Mouse (Mus musculus): Measurements from ENCODE around the gene Pdcd4.

Gene Pdcd4

DNA sequence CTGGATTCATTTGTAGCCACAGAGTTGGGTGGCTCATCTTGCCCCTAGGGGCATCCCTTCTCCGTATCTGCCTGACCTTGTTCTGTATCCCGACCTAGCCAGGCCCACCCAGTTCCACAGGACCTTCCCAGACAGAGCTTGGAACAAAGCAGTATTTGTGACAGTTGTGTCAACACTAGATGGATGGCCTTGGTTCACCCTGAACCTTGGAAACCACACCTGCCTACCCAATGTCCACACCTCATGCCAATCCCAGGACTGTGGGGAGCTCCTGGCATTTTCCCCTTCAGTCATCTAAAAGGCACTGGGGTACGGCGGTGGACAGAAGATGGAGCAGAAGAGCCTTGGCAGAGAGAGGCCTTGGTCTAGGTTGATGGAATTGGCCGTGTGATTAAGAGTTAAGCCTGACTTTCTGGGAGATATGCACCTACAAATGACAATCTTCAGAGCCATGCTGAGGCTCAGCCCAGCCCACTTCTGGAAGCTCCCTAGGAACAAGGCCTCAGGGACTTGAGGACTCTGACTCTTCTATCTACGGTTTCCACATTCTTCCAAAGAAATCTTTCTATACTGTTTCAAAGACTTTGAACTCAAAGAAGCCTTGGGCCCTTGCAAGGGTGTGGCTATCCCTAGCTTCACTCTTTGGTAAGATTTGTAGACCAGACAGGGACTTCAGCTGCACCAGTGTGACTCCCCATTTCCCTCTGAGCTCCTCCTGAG lies 18.9 kb upstream of the Pdcd4 start:
- DNase-seq, result no peak

GRCm38 (mm10) chr19:53875246-53875645 lies 16.8 kb upstream of the Pdcd4 start:
- no peak for DNase-seq

DNA sequence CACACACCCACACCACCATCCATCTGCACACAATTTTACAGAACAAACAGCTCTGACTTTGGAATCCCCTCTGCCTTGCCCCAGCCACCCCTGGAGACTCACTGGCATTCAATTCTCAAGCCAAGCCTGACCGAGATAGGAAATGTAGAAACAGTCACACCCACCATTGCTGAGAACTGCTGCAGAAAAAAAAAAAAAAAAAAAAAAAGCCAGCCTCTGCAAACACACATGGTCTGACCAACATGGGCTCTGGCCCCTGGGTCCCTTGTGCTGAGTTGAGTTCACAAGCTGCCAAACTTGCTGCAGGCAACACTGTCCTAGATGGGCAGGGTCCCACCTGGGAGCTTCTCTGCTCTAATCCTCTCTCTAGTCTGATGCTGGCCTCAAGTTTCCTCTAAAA lies 14.3 kb upstream of the Pdcd4 start:
- DNase-seq, result no peak

- DNase-seq, result no peak
Observed at GRCm38 (mm10) chr19:53880460-53880859, 11.6 kb upstream of the Pdcd4 start.

DNA sequence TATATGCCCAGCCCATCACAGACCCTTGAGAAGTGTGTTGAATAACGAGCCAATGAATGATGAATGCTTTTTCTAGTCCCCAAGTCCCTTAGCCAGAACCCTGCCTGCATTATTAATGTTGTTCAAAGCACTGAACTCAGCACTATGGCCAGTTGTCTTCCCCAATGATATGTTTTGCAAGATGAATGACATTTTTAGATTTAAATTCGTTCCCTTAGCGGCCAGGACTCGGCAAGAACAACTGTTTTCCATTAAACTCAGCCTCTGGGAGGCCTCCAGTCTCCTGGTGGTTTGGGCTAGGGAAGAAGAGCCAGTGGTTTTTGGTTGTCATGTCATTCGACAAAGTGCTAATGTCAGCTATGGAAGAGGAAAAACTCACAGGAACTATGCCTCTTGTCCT lies 10.2 kb upstream of the Pdcd4 start:
- DNase-seq, result no peak

DNA sequence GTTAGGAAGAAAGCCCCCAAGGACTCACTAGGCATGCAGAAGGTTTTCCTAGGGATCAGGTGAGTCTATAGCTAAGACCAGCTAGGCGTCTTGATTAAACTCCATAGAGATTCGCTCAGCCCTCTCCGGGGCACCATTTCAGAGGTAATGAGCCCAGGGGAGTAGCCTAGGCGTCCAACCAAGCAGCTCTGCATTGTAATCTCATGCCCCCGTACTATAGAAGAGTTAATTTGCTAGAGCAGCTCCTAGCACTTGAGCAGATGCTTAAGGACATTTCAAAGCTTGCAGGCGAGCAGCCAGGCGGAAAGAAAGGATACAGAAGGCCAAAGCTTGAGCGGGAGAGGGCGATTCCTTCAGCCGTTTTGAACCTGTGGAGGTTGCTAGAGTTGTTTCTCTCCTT lies 6.6 kb upstream of the Pdcd4 start:
- DNase-seq, result no peak

DNA sequence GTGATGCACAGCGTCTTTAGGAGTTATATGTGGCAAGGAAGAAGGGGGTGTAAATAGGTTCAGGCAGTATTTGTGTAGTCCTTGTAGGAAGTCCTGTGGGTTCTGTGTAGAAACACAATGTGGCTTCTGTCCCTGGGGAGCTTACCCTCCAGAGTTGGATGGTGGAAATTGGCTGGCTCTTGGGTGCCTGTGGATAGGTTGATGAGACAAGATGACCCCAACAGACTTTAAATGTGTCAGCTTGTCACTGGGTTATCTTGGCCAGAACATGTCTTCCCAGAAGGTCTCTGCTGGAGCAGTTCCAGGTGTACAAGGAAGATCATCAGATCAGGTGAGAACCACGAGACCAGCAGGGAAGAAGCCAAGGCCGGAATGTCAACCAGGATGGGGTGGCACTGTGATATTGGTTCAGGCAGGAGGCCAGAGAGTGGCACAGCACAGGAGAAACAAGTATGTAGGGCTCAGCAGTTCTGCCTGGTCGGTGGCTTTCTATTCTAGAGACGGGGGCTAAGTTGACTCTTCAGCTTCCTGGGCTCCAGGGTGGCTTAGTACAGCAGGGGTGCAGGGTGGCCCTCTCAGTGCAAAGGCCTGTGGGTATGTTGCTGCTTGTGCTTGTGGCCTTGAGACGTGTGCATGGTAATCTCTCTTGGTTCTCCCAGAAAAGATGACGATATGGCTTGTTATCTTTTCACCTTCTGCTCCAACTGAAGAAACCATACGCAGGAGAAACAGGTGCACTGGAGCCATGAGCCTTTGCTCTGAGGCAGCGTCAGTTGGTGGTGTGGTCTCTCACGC lies 5.3 kb upstream of the Pdcd4 start:
- DNase-seq, result peak; percentile 40 to 47

DNA sequence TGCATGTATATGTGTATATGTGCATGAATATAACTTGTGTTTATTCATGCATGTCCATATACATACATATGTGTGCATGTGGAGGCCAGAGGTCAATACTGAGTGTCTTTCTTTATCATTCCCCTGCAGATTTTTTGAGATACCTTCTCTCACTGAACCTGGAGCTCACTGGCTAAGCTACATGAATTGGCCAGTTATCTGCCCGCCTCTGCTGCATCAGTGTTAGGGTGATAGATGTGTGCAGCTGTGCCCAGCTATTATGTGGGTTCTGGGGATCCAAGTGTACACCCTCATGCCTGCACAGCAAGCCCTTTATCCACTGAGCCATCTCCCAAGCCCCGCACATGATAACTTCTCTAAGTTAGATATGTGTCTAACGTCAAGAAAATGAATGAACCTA lies 4.2 kb upstream of the Pdcd4 start:
- DNase-seq, result no peak

GRCm38 (mm10) chr19:53888331-53888730 lies 3.7 kb upstream of the Pdcd4 start:
- no peak for DNase-seq

- DNase-seq, result no peak
Observed at GRCm38 (mm10) chr19:53889555-53889954, 2.5 kb upstream of the Pdcd4 start.

GRCm38 (mm10) chr19:53890274-53890673 lies 1.8 kb upstream of the Pdcd4 start:
- DNase-seq, result no peak

DNA sequence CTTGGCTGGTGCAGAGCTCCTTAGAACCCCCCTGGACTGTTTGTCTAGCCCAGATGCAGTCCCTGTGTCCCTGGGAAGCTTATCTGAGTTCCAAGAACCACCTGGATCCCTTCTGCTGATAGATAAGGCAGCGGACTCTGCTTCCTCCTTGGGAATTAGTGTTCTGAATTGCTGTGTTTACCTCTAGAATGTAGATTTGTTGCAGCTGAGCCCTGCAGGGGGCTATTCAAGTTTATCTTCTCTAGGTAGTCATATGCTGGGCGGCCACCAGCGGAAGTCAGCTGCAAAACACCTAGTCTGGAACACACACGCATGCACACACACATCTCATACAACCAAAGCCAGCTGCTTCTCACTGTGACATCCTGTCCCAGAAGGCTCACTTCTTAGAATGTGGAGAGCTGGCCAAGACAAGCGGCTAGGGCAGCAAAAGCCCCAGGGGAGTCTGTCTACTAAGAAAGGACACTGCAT lies 1.2 kb upstream of the Pdcd4 start:
- no peak for DNase-seq

DNA sequence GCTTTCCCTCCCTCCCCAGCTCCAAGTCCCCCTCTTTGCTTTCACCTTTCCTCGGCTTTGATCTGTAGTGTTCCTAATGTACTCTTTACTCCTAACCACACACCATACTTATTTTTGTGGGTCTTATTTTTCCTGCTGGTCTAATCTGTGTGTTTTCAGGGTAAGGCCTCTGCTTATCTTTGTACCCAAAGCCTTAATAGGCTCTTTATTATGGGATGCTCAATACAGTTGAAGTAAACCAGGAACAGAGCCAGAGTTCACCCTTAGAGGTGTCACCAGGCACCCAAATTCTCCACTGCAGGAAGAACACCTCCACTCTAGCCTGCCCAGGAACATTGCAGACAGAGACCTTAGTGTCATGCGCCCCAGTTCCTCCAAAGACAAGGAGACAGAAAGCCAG lies 462 bp upstream of the Pdcd4 start:
- no peak for DNase-seq

- no peak for DNase-seq
Observed at GRCm38 (mm10) chr19:53892838-53893359, 868 bp downstream of the Pdcd4 start.

DNA sequence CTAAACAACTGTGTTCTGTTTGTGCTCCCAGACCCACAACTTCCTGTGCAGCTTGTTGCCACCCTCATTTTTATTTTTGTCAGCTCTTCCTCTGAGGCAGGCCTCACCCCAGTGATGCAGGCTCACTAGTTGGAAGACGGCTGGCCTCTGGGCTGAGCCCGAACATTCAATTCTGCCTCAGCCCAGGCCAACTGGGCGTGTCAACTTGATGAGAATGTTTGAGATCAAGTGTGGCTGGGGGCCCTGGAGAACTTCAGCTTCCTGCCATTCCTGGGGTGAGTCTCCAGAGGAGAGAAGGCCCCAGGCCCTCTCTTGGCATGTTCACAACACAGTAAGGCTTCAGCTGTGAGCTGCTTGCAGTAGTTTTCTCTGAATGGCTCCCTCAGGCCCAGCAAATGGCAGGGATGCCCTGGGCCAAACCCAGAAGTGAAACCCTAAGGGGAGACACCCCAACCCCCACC lies 1.7 kb downstream of the Pdcd4 start:
- no peak for DNase-seq

GRCm38 (mm10) chr19:53894538-53895121 lies 2.6 kb downstream of the Pdcd4 start:
- DNase-seq, result no peak

DNA sequence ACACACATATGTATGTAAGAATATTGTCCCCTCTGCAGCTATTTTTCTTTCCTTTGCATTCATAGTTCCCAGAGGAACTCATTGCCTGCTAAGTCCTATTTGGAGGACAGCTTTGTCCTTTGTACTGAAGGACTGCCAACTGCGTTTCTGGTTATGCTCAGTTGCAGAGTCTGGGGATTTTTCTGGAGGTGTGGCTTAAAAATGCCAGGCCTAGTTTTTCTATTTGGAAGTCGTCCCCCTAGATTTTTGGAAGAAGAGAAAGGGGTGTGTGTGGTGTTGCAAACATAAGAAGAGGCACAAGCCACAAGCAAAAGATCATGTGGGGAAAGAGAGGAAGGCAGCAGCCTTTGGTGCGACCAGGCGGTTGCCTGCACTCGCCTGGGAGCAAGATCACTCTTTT lies 6.0 kb downstream of the Pdcd4 start:
- DNase-seq, result no peak

DNA sequence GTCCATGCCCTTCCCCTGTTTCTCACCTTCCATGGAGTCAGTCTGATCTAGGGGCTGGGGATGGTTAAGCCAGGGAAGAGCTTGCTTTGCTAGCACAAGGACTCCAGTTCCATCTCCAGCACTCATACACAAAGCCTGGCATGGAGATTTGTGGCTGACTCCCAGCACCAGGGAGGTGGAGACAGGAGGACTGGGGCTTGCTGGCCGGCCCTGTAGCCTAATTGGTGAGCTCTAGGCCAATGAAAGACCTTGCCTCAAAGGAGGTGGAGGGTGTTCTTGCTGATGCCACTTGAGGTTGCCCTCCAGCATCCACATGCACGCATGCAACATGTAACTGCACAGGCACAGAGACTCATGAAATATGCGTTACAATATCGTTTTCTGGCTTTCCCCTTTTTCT lies 6.5 kb downstream of the Pdcd4 start:
- no peak for DNase-seq

DNA sequence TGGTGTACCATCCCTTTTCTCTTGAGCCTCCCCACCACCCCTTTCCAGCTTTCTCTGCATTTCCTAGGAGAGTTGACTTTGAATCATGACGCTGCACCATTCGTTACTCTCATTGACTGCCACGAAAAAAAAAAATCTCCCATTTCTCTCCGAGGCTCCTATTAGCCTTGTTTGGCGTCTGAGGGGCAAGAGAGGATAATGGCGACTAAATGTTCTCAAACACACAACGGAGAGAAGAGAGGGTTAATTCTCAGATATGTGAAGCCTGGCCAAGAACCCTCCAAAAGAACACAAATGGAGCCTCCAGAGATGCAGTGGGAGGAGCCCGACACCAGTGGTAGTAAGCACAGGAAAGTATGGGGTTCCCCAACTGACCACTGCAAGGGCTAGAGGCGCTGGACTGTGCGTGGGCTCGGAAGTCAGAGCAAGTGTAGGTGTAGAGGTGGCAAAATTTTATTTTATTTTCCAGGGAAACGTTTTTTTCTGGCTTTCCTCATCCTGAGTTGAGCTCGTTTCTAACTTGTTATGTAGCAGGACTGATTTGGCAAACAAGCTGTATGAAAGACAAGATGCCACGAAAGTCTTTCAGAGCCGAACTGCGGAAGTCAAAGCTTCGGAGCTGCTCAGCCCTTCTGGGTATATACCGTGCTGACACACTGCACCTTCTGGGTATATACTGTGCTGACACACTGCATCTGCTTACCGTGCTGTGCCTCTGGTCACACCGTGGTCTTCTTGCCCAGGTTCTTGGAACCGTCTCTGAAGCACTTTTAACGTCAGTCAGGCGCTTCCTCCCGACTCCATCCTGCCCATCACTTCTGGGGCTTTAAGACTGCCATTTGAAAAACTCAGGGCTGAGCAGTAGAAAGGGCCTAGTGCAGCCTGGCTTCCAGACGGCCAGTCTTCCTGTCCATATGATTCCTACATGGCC lies 7.2 kb downstream of the Pdcd4 start:
- no peak for DNase-seq

GRCm38 (mm10) chr19:53899941-53900610 lies 8.0 kb downstream of the Pdcd4 start:
- no peak for DNase-seq

GRCm38 (mm10) chr19:53901931-53902738 lies 10.1 kb downstream of the Pdcd4 start:
- DNase-seq, result peak in 1 of 2 experiments; percentile 17
